Mouse (Mus musculus) CH12.LX (cell line): ENCODE measurements around the gene Pgm2l1.

Experiments
- HCFC1 ChIP-seq: IDR thresholded peaks from 2 replicates; pipeline ENCODE4 v1.6.1; 2012; ENCODE audit warnings: low read depth, mild to moderate bottlenecking, inconsistent platforms, low read length, improper control_type of control experiment
- MEF2A ChIP-seq: IDR thresholded peaks from 2 replicates; pipeline ENCODE4 v1.6.1; 2014; ENCODE audit warnings: low read depth, mild to moderate bottlenecking, inconsistent platforms, low read length, improper control_type of control experiment, borderline replicate concordance
- SMC3 ChIP-seq: IDR thresholded peaks from 2 replicates; pipeline ENCODE4 v1.6.1; 2011; ENCODE audit warnings: low read depth, low read length, improper control_type of control experiment
- TBP ChIP-seq: conservative IDR thresholded peaks from 2 replicates; pipeline ENCODE4 v1.6.1; 2011; ENCODE audit warnings: low read depth, low read length, improper control_type of control experiment

DNA sequence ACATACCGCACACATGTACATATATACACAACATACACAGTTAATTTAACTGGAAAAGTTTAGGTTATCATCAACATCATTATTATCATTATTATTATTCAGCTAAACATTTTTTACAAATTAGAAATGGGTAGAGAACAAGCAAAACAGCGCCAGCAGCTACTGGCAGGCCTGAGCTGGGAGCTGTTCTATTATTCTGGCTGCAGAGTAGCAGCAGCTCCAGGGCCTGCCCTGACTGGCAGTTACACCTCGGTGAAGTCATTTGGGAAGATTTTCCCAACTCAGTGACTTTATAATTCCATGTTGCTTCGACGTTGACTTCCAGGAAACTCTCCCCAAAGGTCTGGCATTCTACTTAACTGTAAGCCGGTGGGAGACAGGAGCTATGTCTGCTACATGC is 69.5 kb downstream of the Pgm2l1 start:
- no peak for TF ChIP-seq TBP
- TF ChIP-seq HCFC1, result no peak
- TF ChIP-seq MEF2A, result no peak
- TF ChIP-seq SMC3, result no peak
